Mouse (Mus musculus): Measurements from ENCODE around the gene Tasp1.

GRCm38 (mm10) chr2:139788658-139789057, 277.9 kb downstream of the Tasp1 start:
- TF ChIP-seq TBP (IDR thresholded peaks at IDR 0.05; ENCODE audit: low read depth, low read length) (no peak), CTCF (IDR thresholded peaks at IDR 0.05 in 2 of 3, conservative IDR thresholded peaks at IDR 0.05 in 1 of 3; ENCODE audit: control insufficient read depth in 1 of 3, insufficient read depth in 1 of 3, low read depth in 2 of 3, low read length in 3 of 3, poor library complexity in 1 of 3, severe bottlenecking in 1 of 3) (no peak), RCOR1 (IDR thresholded peaks at IDR 0.05; ENCODE audit: low read depth, low read length) (no peak), E2F4 (IDR thresholded peaks at IDR 0.05; ENCODE audit: borderline replicate concordance, low read depth, low read length) (no peak), BHLHE40 (IDR thresholded peaks at IDR 0.05; ENCODE audit: borderline replicate concordance, low read depth, low read length) (no peak), JUND (IDR thresholded peaks at IDR 0.05; ENCODE audit: low read depth, low read length) (no peak), POLR2A (IDR thresholded peaks at IDR 0.05; ENCODE audit: control insufficient read depth in 1 of 2, insufficient read depth in 1 of 2, low read depth in 1 of 2, low read length in 2 of 2, poor library complexity in 1 of 2) (no peak), MXI1 (IDR thresholded peaks at IDR 0.05; ENCODE audit: low read depth, low read length) (no peak), GATA1 (IDR thresholded peaks at IDR 0.05; ENCODE audit: low read depth, low read length) (no peak), ZKSCAN1 (IDR thresholded peaks at IDR 0.05; ENCODE audit: low read depth, low read length) (no peak)
